ENCODE assay signal across 8 mouse cellular contexts in the genomic region with DNA sequence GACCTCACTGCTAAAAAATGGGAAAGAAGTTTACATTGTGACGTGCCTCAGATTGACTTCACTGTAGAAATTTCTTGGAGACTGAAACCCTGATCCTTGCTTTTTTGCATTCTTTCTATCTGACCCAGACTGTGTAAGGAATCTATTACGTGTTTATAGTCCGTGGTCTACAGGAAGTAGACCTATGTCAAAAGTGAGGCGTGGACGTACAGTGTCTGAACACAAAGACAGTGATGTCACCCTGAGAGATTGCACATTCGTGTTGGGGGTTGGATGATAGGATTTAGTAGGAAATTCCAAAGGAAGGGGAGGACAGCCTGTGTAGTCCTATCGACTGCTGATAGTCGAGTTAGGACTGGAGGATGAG. TPM values are rescaled to one million over a fixed set of nuclear protein-coding genes. Genes with fewer than 3 reads are reported as not detected.
A peak's percentile ranks its signal among the peaks of the same experiment; 100 is the strongest.
DNase-seq lines count a peak whose midpoint lies in the region; ATAC-seq and TF ChIP-seq lines count a peak whose summit lies in the region.

No protein-coding gene starts in this region.

- peak; percentile 2; the same call in 1 of the 2 replicates for ATAC-seq in forebrain, embryonic 14.5 days
- peak; percentile 35 for ATAC-seq in liver, embryonic 15.5 days (ENCODE audit: insufficient read depth)

- WGBS in forebrain, embryonic 14.5 days, result 2% methylated on average over 8 of the region's 8 CpGs
- under 1% methylated on average over 8 of the region's 8 CpGs for WGBS in liver, embryonic 15.5 days (ENCODE audit: insufficient replicate concordance)

- no peak for TF ChIP-seq CTCF in gastrocnemius, adult 2 months (IDR thresholded peaks at IDR 0.05)

- peak overlapping the region; percentile 58 for H3K9ac ChIP-seq in forebrain, embryonic 14.5 days (ENCODE audit: low read length)
- H3K9ac ChIP-seq in liver, embryonic 15.5 days, result peak overlapping the region; percentile 89

- peak overlapping the region; percentile 88 for H3K4me3 ChIP-seq in gastrocnemius, adult 2 months
- peak overlapping the region; percentile 52 for H3K4me3 ChIP-seq in forebrain, embryonic 14.5 days (ENCODE audit: low read depth, low read length)
- peak overlapping the region; percentile 75 for H3K4me3 ChIP-seq in liver, embryonic 15.5 days (replicated peaks)

- no peaks in the 10 kb centered on the region for H3K27me3 ChIP-seq in forebrain, embryonic 14.5 days (replicated peaks; ENCODE audit: control insufficient read depth, insufficient read depth, low read length)
- no peaks in the 10 kb centered on the region for H3K27me3 ChIP-seq in liver, embryonic 15.5 days

- peaks cover 10% of the 10 kb centered on the region for H3K4me1 ChIP-seq in forebrain, embryonic 14.5 days (ENCODE audit: control insufficient read depth, insufficient read depth, low read length)
- peaks cover 33% of the 10 kb centered on the region for H3K4me1 ChIP-seq in liver, embryonic 15.5 days (replicated peaks)

- peak overlapping the region; percentile 93; the same call in 1 of the 2 replicates for H3K27ac ChIP-seq in gastrocnemius, adult 2 months
- no peak overlapping the region for H3K27ac ChIP-seq in forebrain, embryonic 14.5 days (ENCODE audit: low read depth, low read length)
- H3K27ac ChIP-seq in liver, embryonic 15.5 days (replicated peaks), result peak overlapping the region; percentile 88

- H3K4me2 ChIP-seq in forebrain, embryonic 14.5 days (ENCODE audit: low read length), result peak overlapping the region; percentile 54
- H3K4me2 ChIP-seq in liver, embryonic 15.5 days, result peak overlapping the region; percentile 91

- peaks cover 17% of the 10 kb centered on the region for H3K36me3 ChIP-seq in forebrain, embryonic 14.5 days (ENCODE audit: control insufficient read depth, insufficient read depth, low read length)
- H3K36me3 ChIP-seq in liver, embryonic 15.5 days (replicated peaks), result peaks cover 24% of the 10 kb centered on the region

- no peaks in the 10 kb centered on the region for H3K9me3 ChIP-seq in forebrain, embryonic 14.5 days (replicated peaks; ENCODE audit: control insufficient read depth, low read length)
- H3K9me3 ChIP-seq in liver, embryonic 15.5 days (replicated peaks), result no peaks in the 10 kb centered on the region

- DNase-seq in gastrocnemius, adult 2 months, result no peak
- DNase-seq in gastrocnemius, postnatal 14 days, result no peak
- peak; percentile 33 for DNase-seq in ES-CJ7 (ENCODE audit: low read depth, low spot score)
- no peak for DNase-seq in forebrain, embryonic 14.5 days (ENCODE audit: low spot score)
- no peak for DNase-seq in frontal cortex, adult 2 months (ENCODE audit: extremely low spot score in 1 of 2, low spot score in 1 of 2)
- no peak for DNase-seq in kidney, postnatal 10 days
- no peak for DNase-seq in cerebellum, adult 18-20 months

- intact Hi-C loops in gastrocnemius, adult 2 months (cut with DNase I), result no loop called here
- intact Hi-C loops in gastrocnemius, postnatal 14 days (cut with DNase I; ENCODE audit: low total_unique reads), result no loop called here

RNA-seq across cellular contexts. Expression of gene Stil, which starts 0.5 kb away (rescaled TPM):
- under 1 TPM; 0.06 to 0.13 TPM for total RNA-seq in gastrocnemius, adult 2 months (2021)
- under 1 TPM; 0.84 to 0.86 TPM for total RNA-seq in gastrocnemius, postnatal 14 days (2021)
- polyA plus RNA-seq in forebrain, embryonic 14.5 days (2014; fragmentation: Nextera tagmentation; extraction: Ambion mirVana), result 8.2 and 8.8 TPM in 2 replicates
- 8.9 and 9.5 TPM in 2 replicates for polyA plus RNA-seq in liver, embryonic 15.5 days (2015; fragmentation: Nextera tagmentation; extraction: Ambion mirVana)
- polyA plus RNA-seq in frontal cortex, adult 2 months (2012; rRNA removed), result 0.53 and 0.80 TPM in 2 replicates

RNA-seq across cellular contexts. Expression of gene Cmpk1, which starts 13.4 kb away (rescaled TPM):
- 10 to 100 TPM; 18.3 to 24.0 TPM for total RNA-seq in gastrocnemius, adult 2 months (2021)
- total RNA-seq in gastrocnemius, postnatal 14 days (2021), result 10 to 100 TPM; 24.5 to 26.9 TPM
- 165 and 189 TPM in 2 replicates for polyA plus RNA-seq in forebrain, embryonic 14.5 days (2014; fragmentation: Nextera tagmentation; extraction: Ambion mirVana)
- 53.4 and 56.9 TPM in 2 replicates for polyA plus RNA-seq in liver, embryonic 15.5 days (2015; fragmentation: Nextera tagmentation; extraction: Ambion mirVana)
- 53.5 and 60.1 TPM in 2 replicates for polyA plus RNA-seq in frontal cortex, adult 2 months (2012; rRNA removed)

RNA-seq across cellular contexts. Expression of gene Tal1, which starts 55.8 kb away (rescaled TPM):
- 1 to 10 TPM in 1 of 2 experiments, under 1 TPM in 1; 0.94 to 1.7 TPM for total RNA-seq in gastrocnemius, adult 2 months (2021)
- 1 to 10 TPM; 1.9 to 2.5 TPM for total RNA-seq in gastrocnemius, postnatal 14 days (2021)
- 1.0 and 1.1 TPM in 2 replicates for polyA plus RNA-seq in forebrain, embryonic 14.5 days (2014; fragmentation: Nextera tagmentation; extraction: Ambion mirVana)
- 26.5 and 31.0 TPM in 2 replicates for polyA plus RNA-seq in liver, embryonic 15.5 days (2015; fragmentation: Nextera tagmentation; extraction: Ambion mirVana)
- 1.4 and 1.6 TPM in 2 replicates for polyA plus RNA-seq in frontal cortex, adult 2 months (2012; rRNA removed)

Comparison
In these comparisons a context has a peak if more than half of its experiments do, and no peak if none do; other contexts are left out.
1. RNA of gene Tal1, which starts 55.8 kb away (polyA plus RNA-seq): 26.5 to 31.0 TPM in liver, embryonic 15.5 days; 1.4 to 1.6 TPM in frontal cortex, adult 2 months and 1.0 to 1.1 TPM in forebrain, embryonic 14.5 days; every median in the first group is over 10 times any median in the second.
2. Peak in every context shown above with its lines, with median percentiles within 50 percentile points of each other: H3K4me3 ChIP-seq.